Mouse (Mus musculus): Measurements from ENCODE around the gene Serpina1a.
"Not testable (repeated sequence)": the region's sequence is repeated elsewhere in the genome, so short reads cannot be mapped to it uniquely, and the experiment has no call there.

The Serpina1a gene

GRCm38 (mm10) chr12:103863101-103863974, at the start of gene Serpina1a:
Gene Serpina1a (minus strand): TSS chr12:103863562.
- not testable (repeated sequence) for DNase-seq (ENCODE audit: low read depth, low spot score)

GRCm38 (mm10) chr12:103909181-103909580, 45.8 kb upstream of the Serpina1a start:
- not testable (repeated sequence) for DNase-seq (ENCODE audit: low read depth, low spot score)

- DNase-seq (ENCODE audit: low read depth, low spot score) = not testable (repeated sequence)
Measured at GRCm38 (mm10) chr12:103907746-103908145, 44.4 kb upstream of the Serpina1a start.

- not testable (repeated sequence) for DNase-seq (ENCODE audit: low read depth, low spot score)
Measured at GRCm38 (mm10) chr12:103904837-103905340, 41.5 kb upstream of the Serpina1a start, which contains the start of gene Serpina1c. Gene Serpina1c (minus strand): TSS chr12:103904887.

GRCm38 (mm10) chr12:103901929-103902328, 38.6 kb upstream of the Serpina1a start:
- not testable (repeated sequence) for DNase-seq (ENCODE audit: low read depth, low spot score)

DNA sequence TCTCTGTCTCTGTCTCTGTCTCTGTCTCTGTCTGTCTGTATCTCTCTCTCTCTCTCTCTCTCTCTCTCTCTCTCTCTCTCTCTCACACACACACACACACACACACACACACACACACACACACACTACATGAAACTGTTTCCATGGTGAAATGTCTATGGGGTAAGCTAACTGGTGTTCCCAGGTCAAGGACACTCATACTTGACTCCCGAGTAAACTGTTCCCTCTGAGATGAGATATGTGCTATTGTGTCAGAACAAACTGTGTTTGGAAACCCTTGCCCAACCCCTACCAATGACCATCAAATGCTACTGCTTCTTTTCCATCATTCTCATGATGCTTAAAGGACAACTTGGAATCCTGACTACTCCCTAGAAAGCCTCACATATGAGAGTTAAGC, 3.5 kb upstream of the Serpina1a start:
- not testable (repeated sequence) for DNase-seq (ENCODE audit: low read depth, low spot score)

DNA sequence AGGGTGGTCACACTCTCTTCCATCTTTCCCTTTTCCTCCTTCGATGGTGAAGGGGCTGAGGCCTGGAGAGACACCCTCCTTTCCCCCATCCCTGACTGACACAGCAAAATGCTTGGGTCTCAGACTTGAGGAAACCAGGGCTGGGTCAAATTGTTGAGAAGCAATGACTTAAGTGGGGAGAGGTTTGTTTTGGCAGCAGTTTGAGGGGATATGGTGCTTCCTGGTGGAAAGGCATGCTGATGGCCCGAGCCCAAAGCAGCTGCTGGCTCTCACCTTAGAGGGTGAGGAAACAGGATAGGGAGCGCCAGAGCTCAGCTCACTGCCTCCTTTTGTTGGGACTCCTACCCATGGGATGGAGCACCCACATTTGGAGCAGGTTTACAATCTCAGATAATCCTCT, 2.4 kb downstream of the Serpina1a start:
- no peak for DNase-seq (ENCODE audit: low read depth, low spot score)

GRCm38 (mm10) chr12:103860571-103860970, 2.8 kb downstream of the Serpina1a start:
- not testable (repeated sequence) for DNase-seq (ENCODE audit: low read depth, low spot score)

- not testable (repeated sequence) for DNase-seq (ENCODE audit: low read depth, low spot score)
Measured at GRCm38 (mm10) chr12:103859584-103859983, 3.8 kb downstream of the Serpina1a start.

DNA sequence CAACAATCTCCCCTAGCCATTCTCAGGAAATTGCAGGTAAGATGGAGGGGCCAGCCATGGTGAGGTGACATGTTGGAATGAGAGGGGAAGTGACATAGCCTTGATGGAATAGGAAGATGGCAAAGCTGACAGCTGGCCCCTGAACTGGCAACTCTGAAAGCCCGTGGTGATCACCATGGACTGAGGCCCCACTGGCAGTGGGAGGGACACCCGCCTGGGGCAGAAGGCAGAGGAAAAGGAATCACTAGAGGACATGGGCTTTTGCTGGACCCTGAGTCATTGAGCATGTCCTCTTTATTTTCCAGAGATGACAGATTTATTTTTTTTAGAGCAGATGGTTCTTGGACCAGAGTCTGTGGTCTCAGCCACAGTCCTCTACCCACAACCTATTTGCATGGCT, 10.3 kb downstream of the Serpina1a start:
- not testable (repeated sequence) for DNase-seq (ENCODE audit: low read depth, low spot score)

- DNase-seq (ENCODE audit: low read depth, low spot score) = not testable (repeated sequence)
Measured at GRCm38 (mm10) chr12:103830273-103830672, 33.1 kb downstream of the Serpina1a start, which contains the start of gene Serpina1b. Gene Serpina1b (minus strand): TSS chr12:103830373.

DNA sequence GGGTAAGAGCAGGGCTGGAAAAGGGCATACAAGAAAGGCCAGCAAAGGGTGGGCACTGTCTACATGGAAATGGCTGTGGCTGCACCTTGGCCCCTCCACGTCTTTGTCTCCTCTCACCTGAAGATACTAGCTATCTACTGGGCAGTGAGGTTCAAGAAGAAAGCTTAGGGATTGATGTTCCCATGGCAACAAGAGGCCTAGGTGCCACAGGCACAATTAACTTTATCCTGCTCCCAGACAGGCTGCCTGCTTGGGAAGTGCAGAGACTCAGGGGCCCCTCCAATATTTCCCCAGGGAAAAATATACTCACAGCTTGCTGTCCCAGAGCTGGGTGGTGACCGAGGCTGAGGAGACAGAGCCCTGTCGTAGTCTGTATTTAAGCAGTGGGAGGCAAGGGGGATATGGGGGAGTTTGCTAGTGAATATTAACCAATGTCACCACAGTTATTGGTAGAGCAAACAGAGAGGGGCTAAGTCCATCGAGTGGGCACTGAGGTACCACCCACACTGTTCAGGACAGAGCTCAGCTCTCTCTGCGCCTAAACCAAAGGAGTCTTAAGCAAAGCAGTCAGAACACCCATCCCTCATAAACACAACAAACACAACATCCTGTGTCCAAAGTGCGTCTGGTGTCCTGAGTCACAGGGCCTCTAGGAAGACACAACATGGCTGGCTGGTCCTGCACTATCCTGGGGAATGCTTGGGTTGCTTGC, 35.5 kb downstream of the Serpina1a start:
- DNase-seq (ENCODE audit: low read depth, low spot score) = not testable (repeated sequence)

GRCm38 (mm10) chr12:103823826-103824225, 39.5 kb downstream of the Serpina1a start:
- not testable (repeated sequence) for DNase-seq (ENCODE audit: low read depth, low spot score)

Measured in A20 (cell line).